Mouse (Mus musculus): ENCODE results near the gene Herc4. TPM values are rescaled to one million over a fixed set of nuclear protein-coding genes. Genes with fewer than 3 reads are reported as not detected.
"Not testable (repeated sequence)": the region's sequence is repeated elsewhere in the genome, so short reads cannot be mapped to it uniquely, and the experiment has no call there.

Herc4 gene
- polyA plus RNA-seq, 1 experiment from 2014 or later = 44.1 TPM

GRCm38 (mm10) chr10:63327091-63327490, 83.5 kb downstream of the Herc4 start:
- H3K9me3 ChIP-seq = no peaks in the 10 kb centered on the region
- no peak overlapping the region for H3K4me2 ChIP-seq (replicated peaks)
- WGBS = 85% methylated on average over 1 of the region's 1 CpGs
- H3K36me3 ChIP-seq = peaks cover 45% of the 10 kb centered on the region
- ATAC-seq (ENCODE audit: insufficient number of reproducible peaks, insufficient read depth, low FRiP score, low TSS enrichment) = no peak
- H3K4me1 ChIP-seq = no peaks in the 10 kb centered on the region
- no peak overlapping the region for H3K27ac ChIP-seq
- H3K27me3 ChIP-seq = no peaks in the 10 kb centered on the region
- H3K4me3 ChIP-seq = no peak overlapping the region
- H3K9ac ChIP-seq = no peak overlapping the region

DNA sequence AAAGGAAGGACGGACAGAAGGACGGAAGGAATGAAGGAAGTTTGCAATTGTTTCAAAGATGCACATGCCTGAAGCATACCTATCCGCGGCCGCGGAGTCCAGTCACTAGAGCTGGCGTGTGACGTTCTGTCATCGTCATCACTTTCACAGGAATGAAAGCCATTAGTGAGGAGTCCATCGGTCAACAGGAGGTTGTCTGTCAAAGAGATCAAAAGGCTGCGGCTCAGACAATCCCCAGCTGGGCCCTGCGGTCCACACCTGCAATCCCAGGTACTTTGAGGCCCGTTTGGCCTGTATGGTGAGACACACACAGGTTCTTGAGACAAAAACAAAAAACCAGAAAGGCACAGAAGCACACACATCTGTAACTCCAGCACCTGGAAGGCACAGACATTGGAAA, 93.3 kb downstream of the Herc4 start:
- whole genome bisulfite sequencing = 60% methylated on average over 13 of the region's 13 CpGs
- no peaks in the 10 kb centered on the region for H3K27me3 ChIP-seq
- peaks cover 21% of the 10 kb centered on the region for H3K36me3 ChIP-seq
- peaks cover 10% of the 10 kb centered on the region for H3K4me1 ChIP-seq
- no peak overlapping the region for H3K27ac ChIP-seq
- peak overlapping the region; percentile 73 for H3K4me3 ChIP-seq
- H3K9me3 ChIP-seq = no peaks in the 10 kb centered on the region
- ATAC-seq (ENCODE audit: insufficient number of reproducible peaks, insufficient read depth, low FRiP score, low TSS enrichment) = no peak
- peak overlapping the region; percentile 38 for H3K9ac ChIP-seq
- H3K4me2 ChIP-seq (replicated peaks) = peak overlapping the region; percentile 55

- Histone ChIP-seq H3K9me3 (no peaks in the 10 kb centered on the region), H3K4me3 (peak overlapping the region; percentile 73), H3K4me1 (peaks cover 10% of the 10 kb centered on the region), H3K27me3 (no peaks in the 10 kb centered on the region), H3K36me3 (peaks cover 21% of the 10 kb centered on the region), H3K27ac (no peak overlapping the region), H3K9ac (peak overlapping the region; percentile 38), H3K4me2 (replicated peaks) (peak overlapping the region; percentile 55)
- no peak for ATAC-seq (ENCODE audit: insufficient number of reproducible peaks, insufficient read depth, low FRiP score, low TSS enrichment)
- WGBS = 28% methylated on average over 5 of the region's 5 CpGs
Observed at GRCm38 (mm10) chr10:63337326-63337725, 93.7 kb downstream of the Herc4 start.

DNA sequence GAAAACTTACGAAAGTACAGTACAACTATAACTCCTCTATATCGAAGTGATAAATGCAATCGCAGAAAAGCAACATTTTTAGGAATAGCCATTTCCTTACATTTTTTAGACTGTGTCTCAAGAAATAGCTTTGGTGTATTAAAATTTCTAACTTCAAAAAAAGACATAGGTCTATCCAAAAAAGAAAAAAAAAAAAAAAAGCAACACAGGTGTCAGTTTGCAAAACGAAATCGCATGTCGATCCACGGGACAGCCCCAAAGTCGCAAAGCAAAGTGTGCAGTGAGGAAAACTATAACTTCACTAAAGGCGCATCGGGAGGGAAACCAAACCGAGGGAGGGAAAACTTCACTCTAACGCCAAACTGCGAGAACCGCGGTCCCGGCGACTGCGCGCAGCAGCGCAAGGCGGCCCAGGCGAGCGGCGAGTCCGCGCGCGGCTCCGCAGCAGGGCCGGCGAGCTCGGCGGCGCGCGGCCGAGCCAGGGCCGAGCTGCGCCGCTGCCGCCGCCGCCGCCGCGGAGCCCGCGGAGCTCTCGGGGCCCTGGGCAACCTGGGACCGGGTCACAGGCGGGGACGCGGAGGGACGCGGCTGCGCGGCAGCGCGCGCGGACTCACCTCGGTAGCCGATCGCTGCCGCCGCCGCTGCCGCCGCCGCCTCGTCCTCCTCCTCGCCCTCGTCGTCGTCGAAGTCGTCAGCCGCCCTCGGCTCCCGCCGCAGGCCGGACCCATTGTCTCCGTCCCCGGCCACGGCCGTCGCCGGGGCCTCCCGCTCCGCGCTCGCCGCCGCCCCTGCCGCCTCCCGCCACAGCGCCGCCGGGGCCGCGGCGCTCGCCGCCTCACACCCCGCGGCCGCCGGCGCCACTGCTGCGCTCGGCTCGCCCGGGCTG, 94.6 kb downstream of the Herc4 start:
- peak overlapping the region; percentile 73 for H3K4me3 ChIP-seq
- ATAC-seq (ENCODE audit: insufficient number of reproducible peaks, insufficient read depth, low FRiP score, low TSS enrichment) = peak; percentile 74
- no peaks in the 10 kb centered on the region for H3K9me3 ChIP-seq
- peaks cover 10% of the 10 kb centered on the region for H3K4me1 ChIP-seq
- peak overlapping the region; percentile 55 for H3K4me2 ChIP-seq (replicated peaks)
- 1% methylated on average over 81 of the region's 113 CpGs for WGBS
- peaks cover 14% of the 10 kb centered on the region for H3K36me3 ChIP-seq
- H3K9ac ChIP-seq = peak overlapping the region; percentile 94
- no peaks in the 10 kb centered on the region for H3K27me3 ChIP-seq
- H3K27ac ChIP-seq = peak overlapping the region; percentile 93

- peak; percentile 95 for ATAC-seq (ENCODE audit: insufficient number of reproducible peaks, insufficient read depth, low FRiP score, low TSS enrichment)
- Histone ChIP-seq H3K9me3 (no peaks in the 10 kb centered on the region), H3K27ac (peak overlapping the region; percentile 93), H3K27me3 (no peaks in the 10 kb centered on the region), H3K9ac (peak overlapping the region; percentile 94), H3K4me2 (replicated peaks) (peak overlapping the region; percentile 55), H3K4me1 (peaks cover 10% of the 10 kb centered on the region), H3K36me3 (peaks cover 7% of the 10 kb centered on the region; the same call in 1 of the 2 replicates), H3K4me3 (peak overlapping the region; percentile 73)
- WGBS = under 1% methylated on average over 68 of the region's 74 CpGs
Observed at GRCm38 (mm10) chr10:63338914-63339643, 95.5 kb downstream of the Herc4 start.

DNA sequence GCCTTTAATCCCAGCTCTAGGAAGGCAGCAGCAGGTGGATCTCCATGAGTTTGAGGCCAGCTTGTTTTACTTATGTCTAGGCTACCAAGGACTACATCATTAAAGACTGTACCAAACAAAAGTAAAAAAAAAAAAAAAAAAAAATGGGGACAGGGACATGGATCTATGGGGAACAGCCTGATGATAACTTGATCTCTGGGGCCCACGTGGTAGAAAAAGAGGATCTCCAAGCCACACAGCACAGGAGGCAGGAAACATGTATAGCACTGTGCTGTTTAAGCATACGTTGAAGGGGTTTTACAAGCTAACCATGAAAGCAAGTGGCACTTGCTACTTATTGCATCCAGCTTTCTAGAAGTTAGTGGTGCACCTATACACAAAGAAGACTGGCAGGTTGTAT, 97.7 kb downstream of the Herc4 start:
- no peak overlapping the region for H3K27ac ChIP-seq
- H3K4me3 ChIP-seq = no peak overlapping the region
- H3K4me1 ChIP-seq = peaks cover 10% of the 10 kb centered on the region
- H3K27me3 ChIP-seq = no peaks in the 10 kb centered on the region
- 87% methylated on average over 2 of the region's 2 CpGs for WGBS
- no peak for ATAC-seq (ENCODE audit: insufficient number of reproducible peaks, insufficient read depth, low FRiP score, low TSS enrichment)
- H3K9ac ChIP-seq = no peak overlapping the region
- no peak overlapping the region for H3K4me2 ChIP-seq (replicated peaks)
- H3K36me3 ChIP-seq = no peaks in the 10 kb centered on the region
- no peaks in the 10 kb centered on the region for H3K9me3 ChIP-seq

- H3K27ac ChIP-seq = no peak overlapping the region
- ATAC-seq (ENCODE audit: insufficient number of reproducible peaks, insufficient read depth, low FRiP score, low TSS enrichment) = no peak
- no peak overlapping the region for H3K4me2 ChIP-seq (replicated peaks)
- H3K36me3 ChIP-seq = no peaks in the 10 kb centered on the region
- no peaks in the 10 kb centered on the region for H3K27me3 ChIP-seq
- no peak overlapping the region for H3K4me3 ChIP-seq
- 87% methylated on average over 3 of the region's 3 CpGs for WGBS
- no peak overlapping the region for H3K9ac ChIP-seq
- H3K9me3 ChIP-seq = no peaks in the 10 kb centered on the region
- no peaks in the 10 kb centered on the region for H3K4me1 ChIP-seq
Observed at GRCm38 (mm10) chr10:63344751-63345150, 101.1 kb downstream of the Herc4 start.

DNA sequence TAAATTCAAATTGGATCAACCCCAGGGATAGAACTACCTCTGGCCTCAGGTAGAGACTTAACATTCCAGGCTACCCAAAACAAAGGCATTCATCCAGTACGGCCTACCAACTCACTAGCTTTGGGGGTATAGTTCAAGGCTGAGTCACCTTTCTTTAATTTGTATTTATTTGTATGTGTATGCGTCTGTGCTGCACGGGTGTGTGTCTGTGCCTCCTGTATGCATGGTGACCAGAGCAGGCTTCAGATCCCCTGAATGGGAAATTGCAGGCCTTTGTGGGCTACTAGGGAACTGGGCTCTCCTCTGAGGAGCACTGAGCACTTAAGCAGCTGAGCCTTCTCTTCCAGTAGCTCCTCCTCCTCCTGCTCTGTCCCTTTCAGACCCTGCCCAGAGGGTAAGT, 104.7 kb downstream of the Herc4 start:
- WGBS = 41% methylated on average over 3 of the region's 3 CpGs
- Histone ChIP-seq H3K9ac (no peak overlapping the region), H3K36me3 (no peaks in the 10 kb centered on the region), H3K4me2 (replicated peaks) (no peak overlapping the region), H3K4me3 (no peak overlapping the region), H3K4me1 (no peaks in the 10 kb centered on the region), H3K9me3 (no peaks in the 10 kb centered on the region), H3K27me3 (no peaks in the 10 kb centered on the region), H3K27ac (no peak overlapping the region)
- ATAC-seq (ENCODE audit: insufficient number of reproducible peaks, insufficient read depth, low FRiP score, low TSS enrichment) = no peak

GRCm38 (mm10) chr10:63350666-63351065, 107.1 kb downstream of the Herc4 start:
- Histone ChIP-seq H3K4me1 (no peaks in the 10 kb centered on the region), H3K27ac (no peak overlapping the region), H3K27me3 (no peaks in the 10 kb centered on the region), H3K9me3 (no peaks in the 10 kb centered on the region), H3K36me3 (no peaks in the 10 kb centered on the region), H3K9ac (no peak overlapping the region), H3K4me3 (no peak overlapping the region), H3K4me2 (replicated peaks) (no peak overlapping the region)
- WGBS = 87% methylated on average over 7 of the region's 7 CpGs
- no peak for ATAC-seq (ENCODE audit: insufficient number of reproducible peaks, insufficient read depth, low FRiP score, low TSS enrichment)

GRCm38 (mm10) chr10:63351099-63351498, 107.5 kb downstream of the Herc4 start:
- H3K4me1 ChIP-seq; H3K9me3 ChIP-seq; H3K9ac ChIP-seq; H3K27me3 ChIP-seq; ATAC-seq (ENCODE audit: insufficient number of reproducible peaks, insufficient read depth, low FRiP score, low TSS enrichment); H3K4me2 ChIP-seq (replicated peaks); H3K36me3 ChIP-seq; H3K27ac ChIP-seq; H3K4me3 ChIP-seq: not testable (repeated sequence)
- WGBS = 86% methylated on average over 7 of the region's 7 CpGs

DNA sequence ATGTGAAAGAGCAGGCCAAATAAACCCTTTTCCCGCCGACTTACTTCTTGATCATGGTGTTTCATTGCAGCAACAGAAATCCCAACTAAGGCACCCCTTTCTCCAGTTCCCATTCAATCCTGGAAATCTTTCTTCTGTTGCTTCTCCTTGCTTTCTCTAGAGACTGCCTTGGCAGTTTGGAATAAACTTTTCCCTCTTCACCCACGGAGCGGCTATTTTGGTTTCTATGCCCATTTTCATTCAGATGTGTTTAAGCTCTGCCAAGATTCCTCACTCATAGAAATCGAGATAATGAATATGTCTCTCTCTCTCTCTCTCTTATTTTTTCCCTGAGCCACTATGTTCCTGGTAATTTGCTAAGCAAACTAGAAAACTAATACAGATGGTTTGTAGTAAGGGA, 108.5 kb downstream of the Herc4 start:
- Histone ChIP-seq H3K9ac (no peak overlapping the region), H3K4me3 (no peak overlapping the region), H3K4me2 (replicated peaks) (no peak overlapping the region), H3K4me1 (no peaks in the 10 kb centered on the region), H3K27ac (no peak overlapping the region), H3K9me3 (no peaks in the 10 kb centered on the region), H3K36me3 (no peaks in the 10 kb centered on the region), H3K27me3 (no peaks in the 10 kb centered on the region)
- ATAC-seq (ENCODE audit: insufficient number of reproducible peaks, insufficient read depth, low FRiP score, low TSS enrichment) = no peak
- 82% methylated on average over 5 of the region's 5 CpGs for WGBS

DNA sequence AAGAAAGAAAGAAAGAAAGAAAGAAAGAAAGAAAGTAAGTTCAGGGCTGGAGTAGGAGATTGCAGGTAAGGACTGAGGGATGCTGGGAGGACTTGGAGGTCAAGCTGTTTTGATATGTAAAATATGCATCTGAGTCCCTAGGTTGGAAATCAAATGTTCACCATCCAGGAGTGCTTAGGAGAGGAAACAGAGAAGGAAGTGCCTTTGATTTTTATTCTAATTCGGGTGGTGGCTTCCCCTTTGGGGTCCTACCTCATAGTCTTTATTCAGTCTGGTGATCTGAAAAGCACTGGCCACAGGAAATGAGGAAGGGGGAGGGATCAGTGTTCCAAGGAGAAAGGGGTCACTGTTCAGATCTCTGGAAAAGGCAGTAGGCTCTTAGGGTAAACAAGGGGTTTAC, 116.9 kb downstream of the Herc4 start:
- no peak for ATAC-seq (ENCODE audit: insufficient number of reproducible peaks, insufficient read depth, low FRiP score, low TSS enrichment)
- Histone ChIP-seq H3K36me3 (no peaks in the 10 kb centered on the region), H3K4me3 (no peak overlapping the region), H3K4me2 (replicated peaks) (no peak overlapping the region), H3K9ac (no peak overlapping the region), H3K27ac (no peak overlapping the region), H3K27me3 (no peaks in the 10 kb centered on the region), H3K4me1 (no peaks in the 10 kb centered on the region), H3K9me3 (no peaks in the 10 kb centered on the region)
- 42% methylated on average over 1 of the region's 1 CpGs for WGBS

All from embryonic facial prominence, embryonic 12.5 days (tissue).